Mouse (Mus musculus): ENCODE results near the gene Gm20431. TPM values are rescaled to one million over a fixed set of nuclear protein-coding genes. Genes with fewer than 3 reads are reported as not detected.
A peak's percentile ranks its signal among the peaks of the same experiment; 100 is the strongest.

Gm20431 gene
- polyA plus RNA-seq, 1 experiment from 2014 or later: 12.3 TPM

GRCm38 (mm10) chr2:167569934-167570651 is 91.2 kb downstream of the Gm20431 start:
- Histone ChIP-seq H3K9ac (no peak overlapping the region), H3K4me2 (0 out of 2 replicates have a peak overlapping the region, but pooled peaks have one; percentile 4), H3K27ac (ENCODE audit: low read depth) (peak overlapping the region; percentile 94), H3K27me3 (ENCODE audit: insufficient read depth, low read length) (no peaks in the 10 kb centered on the region), H3K4me3 (ENCODE audit: low read depth, low read length) (no peak overlapping the region), H3K4me1 (ENCODE audit: insufficient read depth) (peaks cover 9% of the 10 kb centered on the region), H3K36me3 (ENCODE audit: insufficient read depth) (no peaks in the 10 kb centered on the region), H3K9me3 (ENCODE audit: low read depth, low read length) (no peaks in the 10 kb centered on the region)
- 42% methylated on average over 12 of the region's 13 CpGs for WGBS
- peak; percentile 87 for DNase-seq
- ATAC-seq (ENCODE audit: insufficient read depth): peak; percentile 59
- TF ChIP-seq CTCF (IDR thresholded peaks at IDR 0.05; ENCODE audit: low read depth): peak; percentile 58

- H3K4me1 ChIP-seq (ENCODE audit: insufficient read depth): peaks cover 25% of the 10 kb centered on the region
- H3K36me3 ChIP-seq (ENCODE audit: insufficient read depth): no peaks in the 10 kb centered on the region
- H3K4me2 ChIP-seq: no peak overlapping the region
- ATAC-seq (ENCODE audit: insufficient read depth) (no peak), DNase-seq (no peak)
- no peaks in the 10 kb centered on the region for H3K27me3 ChIP-seq (ENCODE audit: insufficient read depth, low read length)
- no peak for TF ChIP-seq CTCF (IDR thresholded peaks at IDR 0.05; ENCODE audit: low read depth)
- H3K9me3 ChIP-seq (ENCODE audit: low read depth, low read length): no peaks in the 10 kb centered on the region
- WGBS: 76% methylated on average over 9 of the region's 9 CpGs
- H3K27ac ChIP-seq (ENCODE audit: low read depth): 0 out of 2 replicates have a peak overlapping the region, but pooled peaks have one; percentile 36
- no peak overlapping the region for H3K9ac ChIP-seq
- no peak overlapping the region for H3K4me3 ChIP-seq (ENCODE audit: low read depth, low read length)
Observed at GRCm38 (mm10) chr2:167568112-167568511, 93.2 kb downstream of the Gm20431 start.

GRCm38 (mm10) chr2:167565682-167566081 is 95.6 kb downstream of the Gm20431 start:
- H3K4me1 ChIP-seq (ENCODE audit: insufficient read depth): peaks cover 38% of the 10 kb centered on the region
- DNase-seq: peak; percentile 83

GRCm38 (mm10) chr2:167565312-167565656 is 96.0 kb downstream of the Gm20431 start:
- peak overlapping the region; percentile 95 for H3K27ac ChIP-seq (ENCODE audit: low read depth)
- no peak for DNase-seq
- H3K9me3 ChIP-seq (ENCODE audit: low read depth, low read length): no peaks in the 10 kb centered on the region
- H3K9ac ChIP-seq: peak overlapping the region; percentile 32; the same call in 1 of the 2 replicates
- peaks cover 35% of the 10 kb centered on the region for H3K4me1 ChIP-seq (ENCODE audit: insufficient read depth)
- WGBS: 48% methylated on average over 3 of the region's 3 CpGs
- H3K4me3 ChIP-seq (ENCODE audit: low read depth, low read length): 0 out of 2 replicates have a peak overlapping the region, but pooled peaks have one; percentile 14
- no peaks in the 10 kb centered on the region for H3K27me3 ChIP-seq (ENCODE audit: insufficient read depth, low read length)
- H3K36me3 ChIP-seq (ENCODE audit: insufficient read depth): no peaks in the 10 kb centered on the region
- H3K4me2 ChIP-seq: peak overlapping the region; percentile 53
- no peak for ATAC-seq (ENCODE audit: insufficient read depth)
- no peak for TF ChIP-seq CTCF (IDR thresholded peaks at IDR 0.05; ENCODE audit: low read depth)

More at GRCm38 (mm10) chr2:167565682-167566081, 95.6 kb downstream of the Gm20431 start:
- no peak for ATAC-seq (ENCODE audit: insufficient read depth)
- Histone ChIP-seq H3K9me3 (ENCODE audit: low read depth, low read length) (no peaks in the 10 kb centered on the region), H3K4me2 (peak overlapping the region; percentile 53), H3K9ac (peak overlapping the region; percentile 32; the same call in 1 of the 2 replicates), H3K27me3 (ENCODE audit: insufficient read depth, low read length) (no peaks in the 10 kb centered on the region), H3K4me3 (ENCODE audit: low read depth, low read length) (0 out of 2 replicates have a peak overlapping the region, but pooled peaks have one; percentile 14), H3K36me3 (ENCODE audit: insufficient read depth) (no peaks in the 10 kb centered on the region), H3K27ac (ENCODE audit: low read depth) (peak overlapping the region; percentile 95)
- TF ChIP-seq CTCF (IDR thresholded peaks at IDR 0.05; ENCODE audit: low read depth): no peak
- WGBS: 11% methylated on average over 19 of the region's 19 CpGs

GRCm38 (mm10) chr2:167564551-167565311 is 96.6 kb downstream of the Gm20431 start:
- Histone ChIP-seq H3K27ac (ENCODE audit: low read depth) (peak overlapping the region; percentile 95), H3K4me2 (peak overlapping the region; percentile 35), H3K4me1 (ENCODE audit: insufficient read depth) (peaks cover 32% of the 10 kb centered on the region), H3K27me3 (ENCODE audit: insufficient read depth, low read length) (no peaks in the 10 kb centered on the region), H3K4me3 (ENCODE audit: low read depth, low read length) (no peak overlapping the region), H3K9me3 (ENCODE audit: low read depth, low read length) (no peaks in the 10 kb centered on the region), H3K36me3 (ENCODE audit: insufficient read depth) (no peaks in the 10 kb centered on the region), H3K9ac (0 out of 2 replicates have a peak overlapping the region, but pooled peaks have one; percentile 1)
- 54% methylated on average over 13 of the region's 13 CpGs for WGBS
- ATAC-seq (ENCODE audit: insufficient read depth) (no peak), DNase-seq (no peak)
- no peak for TF ChIP-seq CTCF (IDR thresholded peaks at IDR 0.05; ENCODE audit: low read depth)

- Histone ChIP-seq H3K9me3 (ENCODE audit: low read depth, low read length) (no peaks in the 10 kb centered on the region), H3K4me2 (peak overlapping the region; percentile 12; the same call in 1 of the 2 replicates), H3K27me3 (ENCODE audit: insufficient read depth, low read length) (no peaks in the 10 kb centered on the region), H3K4me1 (ENCODE audit: insufficient read depth) (peaks cover 36% of the 10 kb centered on the region), H3K36me3 (ENCODE audit: insufficient read depth) (no peaks in the 10 kb centered on the region), H3K27ac (ENCODE audit: low read depth) (peak overlapping the region; percentile 95), H3K9ac (no peak overlapping the region), H3K4me3 (ENCODE audit: low read depth, low read length) (no peak overlapping the region)
- ATAC-seq (ENCODE audit: insufficient read depth) (peak; percentile 88), DNase-seq (peak; percentile 93)
- whole genome bisulfite sequencing: 19% methylated on average over 12 of the region's 12 CpGs
- no peak for TF ChIP-seq CTCF (IDR thresholded peaks at IDR 0.05; ENCODE audit: low read depth)
Observed at GRCm38 (mm10) chr2:167563703-167564102, 97.6 kb downstream of the Gm20431 start.

GRCm38 (mm10) chr2:167563035-167563434 is 98.3 kb downstream of the Gm20431 start:
- Histone ChIP-seq H3K4me2 (peak overlapping the region; percentile 12; the same call in 1 of the 2 replicates), H3K4me3 (ENCODE audit: low read depth, low read length) (no peak overlapping the region), H3K27ac (ENCODE audit: low read depth) (peak overlapping the region; percentile 95), H3K36me3 (ENCODE audit: insufficient read depth) (no peaks in the 10 kb centered on the region), H3K9ac (no peak overlapping the region), H3K9me3 (ENCODE audit: low read depth, low read length) (no peaks in the 10 kb centered on the region), H3K4me1 (ENCODE audit: insufficient read depth) (peaks cover 36% of the 10 kb centered on the region), H3K27me3 (ENCODE audit: insufficient read depth, low read length) (no peaks in the 10 kb centered on the region)
- TF ChIP-seq CTCF (IDR thresholded peaks at IDR 0.05; ENCODE audit: low read depth): no peak
- ATAC-seq (ENCODE audit: insufficient read depth): no peak
- DNase-seq: no peak
- whole genome bisulfite sequencing: 42% methylated on average over 5 of the region's 5 CpGs

Data from lung, embryonic 14.5 days (tissue).